ENCODE assay signal across 12 mouse cellular contexts in genomic region chr12:84149971-84150370, GRCm38 (mm10). TPM values are rescaled to one million over a fixed set of nuclear protein-coding genes. Genes with fewer than 3 reads are reported as not detected.
DNase-seq lines count a peak whose midpoint lies in the region; ATAC-seq lines count a peak whose summit lies in the region.
"Had no signal": no experiment of that assay in that cellular context is flagged by ENCODE, and none has a peak within 500 bp of the region (broad histone marks: within the 10 kb centered on the region; RNA-seq: fewer than 3 reads in every experiment).

No protein-coding gene starts in this region.

- no peak overlapping the region for H3K4me3 ChIP-seq in hindbrain, embryonic 10.5 days
- no peak overlapping the region for H3K4me3 ChIP-seq in liver, embryonic 12.5 days
- no peak overlapping the region for H3K4me3 ChIP-seq in midbrain, embryonic 16.5 days (ENCODE audit: low read depth, low read length)
- H3K4me3 ChIP-seq: heart, adult 2 months had no signal

- H3K27ac ChIP-seq in hindbrain, embryonic 10.5 days = peak overlapping the region; percentile 81
- peak overlapping the region; percentile 94 for H3K27ac ChIP-seq in liver, embryonic 12.5 days
- no peak overlapping the region for H3K27ac ChIP-seq in midbrain, embryonic 16.5 days (ENCODE audit: low read length)
- H3K27ac ChIP-seq: heart, adult 2 months had no signal

- H3K4me2 ChIP-seq in liver, embryonic 12.5 days = peak overlapping the region; percentile 65
- H3K4me2 ChIP-seq in midbrain, embryonic 16.5 days (ENCODE audit: low read length) = peak overlapping the region; percentile 23; the same call in 1 of the 2 replicates
- H3K4me2 ChIP-seq: lung, embryonic 14.5 days had no signal

- DNase-seq in kidney, adult 11 months = peak; percentile 1
- DNase-seq in kidney, postnatal 4 days = no peak
- peak; percentile 30 for DNase-seq in hindbrain, embryonic 10.5 days (ENCODE audit: low spot score)
- no peak for DNase-seq in urinary bladder, postnatal 4 days (ENCODE audit: low spot score in 2 of 2)
- no peak for DNase-seq in thymus, postnatal 36 days
- DNase-seq: adrenal gland, adult 8-10 months; heart, adult 2 months; lung, embryonic 14.5 days; spleen, adult 18-20 months had no signal

- no peak for ATAC-seq in liver, embryonic 12.5 days
- ATAC-seq in midbrain, embryonic 16.5 days = no peak
- no peak for ATAC-seq in inflammation-experienced regulatory T-cells, adult 6 months

- peaks cover 56% of the 10 kb centered on the region for H3K4me1 ChIP-seq in hindbrain, embryonic 10.5 days (replicated peaks)
- peaks cover 82% of the 10 kb centered on the region for H3K4me1 ChIP-seq in liver, embryonic 12.5 days
- peaks cover 14% of the 10 kb centered on the region for H3K4me1 ChIP-seq in midbrain, embryonic 16.5 days (ENCODE audit: control insufficient read depth, insufficient read depth, low read length)

- peak overlapping the region; percentile 49 for H3K9ac ChIP-seq in liver, embryonic 12.5 days
- H3K9ac ChIP-seq in midbrain, embryonic 16.5 days (ENCODE audit: low read depth, low read length) = peak overlapping the region; percentile 39; the same call in 1 of the 2 replicates
- H3K9ac ChIP-seq: lung, embryonic 14.5 days had no signal

- H3K27me3 ChIP-seq in hindbrain, embryonic 10.5 days (ENCODE audit: insufficient read depth, poor library complexity, severe bottlenecking) = no peaks in the 10 kb centered on the region; the same call in 1 of the 2 replicates
- H3K27me3 ChIP-seq in liver, embryonic 12.5 days (replicated peaks) = no peaks in the 10 kb centered on the region
- no peaks in the 10 kb centered on the region for H3K27me3 ChIP-seq in midbrain, embryonic 16.5 days (ENCODE audit: control insufficient read depth, insufficient read depth, low read depth, low read length)

- H3K36me3 ChIP-seq in hindbrain, embryonic 10.5 days = peaks cover 53% of the 10 kb centered on the region
- peaks cover 52% of the 10 kb centered on the region for H3K36me3 ChIP-seq in liver, embryonic 12.5 days
- no peaks in the 10 kb centered on the region for H3K36me3 ChIP-seq in midbrain, embryonic 16.5 days (ENCODE audit: control insufficient read depth, insufficient read depth, low read length)

- no peaks in the 10 kb centered on the region for H3K9me3 ChIP-seq in hindbrain, embryonic 10.5 days
- H3K9me3 ChIP-seq in liver, embryonic 12.5 days (replicated peaks) = no peaks in the 10 kb centered on the region
- H3K9me3 ChIP-seq in midbrain, embryonic 16.5 days (replicated peaks; ENCODE audit: control insufficient read depth, low read length, poor library complexity, severe bottlenecking) = no peaks in the 10 kb centered on the region

- 61% methylated on average over 15 of the region's 15 CpGs for WGBS in hindbrain, embryonic 10.5 days
- 92% methylated on average over 15 of the region's 15 CpGs for WGBS in liver, embryonic 12.5 days (ENCODE audit: insufficient replicate concordance)
- WGBS in midbrain, embryonic 16.5 days = 41% methylated on average over 15 of the region's 15 CpGs

RNA-seq across cellular contexts. Expression of gene Pnma1, which starts 1.7 kb away (rescaled TPM):
- 3.1 and 3.6 TPM in 2 replicates for polyA plus RNA-seq in hindbrain, embryonic 10.5 days (2016; fragmentation: Nextera tagmentation; extraction: Ambion mirVana)
- polyA plus RNA-seq in liver, embryonic 12.5 days (2016; fragmentation: Nextera tagmentation; extraction: Ambion mirVana) = 0.08 and 0.20 TPM in 2 replicates
- 8.2 and 9.3 TPM in 2 replicates for polyA plus RNA-seq in midbrain, embryonic 16.5 days (2015; fragmentation: Nextera tagmentation; extraction: Ambion mirVana)
- under 1 TPM in 2 of 3 experiments, not detected in 1; 0.40 to 0.44 TPM for polyA plus RNA-seq in inflammation-experienced regulatory T-cells, adult 6 months (2017; shearing (Covaris generic))

RNA-seq across cellular contexts. Expression of gene Dnal1, which starts 35.8 kb away (rescaled TPM):
- polyA plus RNA-seq in hindbrain, embryonic 10.5 days (2016; fragmentation: Nextera tagmentation; extraction: Ambion mirVana) = 4.8 and 4.9 TPM in 2 replicates
- 0.73 and 1.1 TPM in 2 replicates for polyA plus RNA-seq in liver, embryonic 12.5 days (2016; fragmentation: Nextera tagmentation; extraction: Ambion mirVana)
- polyA plus RNA-seq in midbrain, embryonic 16.5 days (2015; fragmentation: Nextera tagmentation; extraction: Ambion mirVana) = 9.1 and 10.9 TPM in 2 replicates
- polyA plus RNA-seq in inflammation-experienced regulatory T-cells, adult 6 months (2017; shearing (Covaris generic)) = 1 to 10 TPM in 1 of 3 experiments, not detected in 2; 1.0 TPM

RNA-seq across cellular contexts. Expression of gene Acot6, which starts 49.5 kb away (rescaled TPM):
- polyA plus RNA-seq in hindbrain, embryonic 10.5 days (2016; fragmentation: Nextera tagmentation; extraction: Ambion mirVana) = 0.77 and 0.97 TPM in 2 replicates
- polyA plus RNA-seq in liver, embryonic 12.5 days (2016; fragmentation: Nextera tagmentation; extraction: Ambion mirVana) = 0.48 and 0.54 TPM in 2 replicates
- polyA plus RNA-seq in midbrain, embryonic 16.5 days (2015; fragmentation: Nextera tagmentation; extraction: Ambion mirVana) = 0.98 and 1.2 TPM in 2 replicates
- 1 to 10 TPM in 1 of 3 experiments, under 1 TPM in 2; 0.38 to 1.0 (median 0.47) TPM for polyA plus RNA-seq in inflammation-experienced regulatory T-cells, adult 6 months (2017; shearing (Covaris generic))

Comparison
In these comparisons a context has a peak if more than half of its experiments do, and no peak if none do; other contexts are left out.
1. DNase-seq: peak in kidney, adult 11 months (single experiment) and hindbrain, embryonic 10.5 days (single experiment); none in kidney, postnatal 4 days (0 of 2), urinary bladder, postnatal 4 days (0 of 2) and thymus, postnatal 36 days (0 of 2).